Mouse (Mus musculus): ENCODE results near the gene Gm2663. TPM values are rescaled to one million over a fixed set of nuclear protein-coding genes. Genes with fewer than 3 reads are reported as not detected.
"Not testable (repeated sequence)": the region's sequence is repeated elsewhere in the genome, so short reads cannot be mapped to it uniquely, and the experiment has no call there.

The Gm2663 gene
- polyA plus RNA-seq, 1 experiment from 2014 or later: not detected

DNA sequence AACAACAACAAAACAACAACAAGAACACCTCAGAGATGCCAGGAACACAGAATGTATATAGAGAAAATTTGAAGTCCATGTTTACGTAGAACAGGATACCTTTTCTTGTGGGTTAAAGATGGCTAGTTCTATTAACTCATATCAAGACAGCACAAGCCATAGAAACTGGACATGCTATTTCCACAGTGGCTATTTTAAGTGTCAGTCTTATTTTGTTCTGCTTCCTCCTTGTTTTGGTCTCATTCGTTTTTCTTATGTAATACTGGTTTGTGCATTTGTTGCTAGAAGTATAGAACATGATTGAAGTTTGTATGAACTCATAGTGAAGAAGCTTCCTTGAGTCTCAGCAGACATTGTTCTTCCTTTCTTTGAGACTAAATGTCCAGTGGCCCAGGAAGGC is 19.9 kb upstream of the Gm2663 start:
- Histone ChIP-seq H3K4me2 (no peak overlapping the region), H3K36me3 (no peaks in the 10 kb centered on the region)
- no peak for ATAC-seq (ENCODE audit: low FRiP score)

DNA sequence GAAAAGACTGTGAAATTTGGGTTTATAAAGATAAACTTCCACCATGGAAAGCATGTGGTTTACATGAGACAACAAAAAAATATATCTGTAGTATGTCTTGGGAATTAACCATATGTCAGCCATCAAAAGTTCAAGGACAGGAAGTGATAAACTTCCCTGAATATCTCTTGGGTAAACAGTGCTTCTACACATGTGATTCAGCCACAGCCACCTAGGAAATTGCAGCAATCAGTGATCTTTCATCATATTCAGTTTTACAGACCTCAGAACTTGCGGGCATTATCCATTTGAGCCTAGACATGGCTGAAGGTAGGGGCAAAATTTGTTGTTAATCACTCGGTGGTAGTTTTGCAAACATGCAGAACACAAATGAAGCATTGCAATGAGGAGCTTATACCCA is 19.4 kb upstream of the Gm2663 start:
- Histone ChIP-seq H3K4me3 (no peak overlapping the region), H3K9me3 (no peaks in the 10 kb centered on the region), H3K4me1 (replicated peaks) (no peaks in the 10 kb centered on the region), H3K9ac (no peak overlapping the region), H3K27ac (no peak overlapping the region), H3K4me2 (no peak overlapping the region), H3K36me3 (no peaks in the 10 kb centered on the region), H3K27me3 (no peaks in the 10 kb centered on the region)
- WGBS: 85% methylated on average over 2 of the region's 2 CpGs
- no peak for ATAC-seq (ENCODE audit: low FRiP score)

More for the DNA sequence above, 19.9 kb upstream of the Gm2663 start:
- H3K27ac ChIP-seq: no peak overlapping the region
- H3K9ac ChIP-seq: no peak overlapping the region
- H3K9me3 ChIP-seq: no peaks in the 10 kb centered on the region
- 89% methylated on average over 2 of the region's 2 CpGs for WGBS
- H3K27me3 ChIP-seq: no peaks in the 10 kb centered on the region
- no peaks in the 10 kb centered on the region for H3K4me1 ChIP-seq (replicated peaks)
- H3K4me3 ChIP-seq: no peak overlapping the region

DNA sequence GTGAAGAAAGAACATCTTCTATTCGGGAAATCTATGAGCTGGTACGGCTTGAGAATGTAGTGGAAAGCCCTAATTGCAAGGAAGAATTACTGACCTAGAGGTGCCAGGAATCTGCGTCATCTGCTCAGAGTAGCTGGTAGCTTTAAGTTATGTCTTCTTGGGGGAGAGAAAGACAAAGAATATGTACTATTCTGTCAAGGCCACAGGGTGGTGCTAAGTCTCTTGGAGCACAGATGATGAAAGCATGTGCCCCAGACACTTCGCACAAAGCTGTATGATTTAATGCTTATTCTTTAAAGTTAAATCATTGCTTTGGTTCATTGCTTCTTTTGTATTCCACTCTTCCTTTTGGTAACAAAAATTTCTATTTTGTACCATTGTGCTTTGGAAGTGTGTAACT is 15.8 kb upstream of the Gm2663 start:
- no peak for ATAC-seq (ENCODE audit: low FRiP score)
- no peaks in the 10 kb centered on the region for H3K36me3 ChIP-seq
- 71% methylated on average over 4 of the region's 4 CpGs for WGBS

DNA sequence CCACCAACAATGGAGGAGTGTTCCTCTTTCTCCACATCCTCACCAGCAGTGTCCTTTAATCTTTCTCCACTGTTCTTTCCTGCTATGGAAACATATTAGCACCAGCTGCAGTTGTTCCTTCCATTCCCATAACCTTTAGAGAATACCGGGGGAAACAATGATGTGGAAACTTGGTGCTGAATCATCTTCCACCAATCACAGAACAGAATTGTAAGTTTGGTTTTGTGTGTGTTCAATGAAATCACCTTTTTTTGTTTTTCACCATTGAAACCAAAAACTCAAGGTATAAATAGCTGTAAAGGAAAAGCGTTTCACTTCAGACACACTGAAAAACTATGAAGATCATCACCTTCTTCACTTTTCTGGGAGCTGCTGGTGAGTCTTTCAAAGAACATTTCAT is 34.8 kb downstream of the Gm2663 start, which contains the start of gene 1810009J06Rik:
TSS of gene 1810009J06Rik (plus strand) at position 301 of the 400 bp plus-strand sequence.
- not testable (repeated sequence) for H3K9me3 ChIP-seq; H3K4me2 ChIP-seq; H3K9ac ChIP-seq; H3K27me3 ChIP-seq; H3K4me3 ChIP-seq; H3K27ac ChIP-seq; ATAC-seq (ENCODE audit: low FRiP score); H3K36me3 ChIP-seq; H3K4me1 ChIP-seq (replicated peaks)
- 90% methylated on average over 2 of the region's 2 CpGs for WGBS

More for the DNA sequence above, 15.8 kb upstream of the Gm2663 start:
- Histone ChIP-seq H3K27me3 (no peaks in the 10 kb centered on the region), H3K9ac (no peak overlapping the region), H3K4me1 (replicated peaks) (no peaks in the 10 kb centered on the region), H3K4me3 (no peak overlapping the region), H3K4me2 (no peak overlapping the region), H3K27ac (no peak overlapping the region), H3K9me3 (no peaks in the 10 kb centered on the region)

- no peak overlapping the region for H3K4me3 ChIP-seq
- H3K4me1 ChIP-seq (replicated peaks): no peaks in the 10 kb centered on the region
- no peak for ATAC-seq (ENCODE audit: low FRiP score)
- no peaks in the 10 kb centered on the region for H3K36me3 ChIP-seq
- no peaks in the 10 kb centered on the region for H3K27me3 ChIP-seq
- no peak overlapping the region for H3K9ac ChIP-seq
- WGBS: 65% methylated on average over 2 of the region's 2 CpGs
- H3K27ac ChIP-seq: no peak overlapping the region
- H3K4me2 ChIP-seq: no peak overlapping the region
- H3K9me3 ChIP-seq: no peaks in the 10 kb centered on the region; the same call in 1 of the 2 replicates
These were observed 45.6 kb downstream of the Gm2663 start for GRCm38 (mm10) chr6:40953716-40954115.

DNA sequence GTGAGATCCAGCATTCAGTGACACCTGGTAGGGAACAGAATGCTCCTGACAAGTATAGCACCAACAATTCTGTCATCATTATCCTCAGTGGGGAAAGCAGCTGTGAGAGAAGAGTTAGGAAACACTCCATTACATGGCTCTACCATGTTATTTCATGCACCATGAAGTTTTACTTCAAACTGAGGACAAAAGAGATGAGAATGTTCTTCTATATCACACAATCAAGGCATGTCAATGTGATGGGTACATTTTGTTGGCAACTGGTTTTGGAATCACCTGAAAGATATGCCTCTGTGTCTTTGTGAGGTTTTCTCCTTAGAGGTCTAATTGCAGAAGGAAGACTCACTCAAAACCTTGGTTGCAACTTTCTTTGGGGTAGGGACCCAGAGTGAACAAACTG is 47.5 kb downstream of the Gm2663 start, which contains the start of gene Gm4744:
TSS of gene Gm4744 (minus strand) at position 101 of the 400 bp plus-strand sequence.
- ATAC-seq (ENCODE audit: low FRiP score): no peak
- no peaks in the 10 kb centered on the region for H3K9me3 ChIP-seq

More for the DNA sequence above, 47.5 kb downstream of the Gm2663 start, which contains the start of gene Gm4744:
- no peaks in the 10 kb centered on the region for H3K4me1 ChIP-seq (replicated peaks)
- no peak within 1 kb of the TSS for H3K4me3 ChIP-seq
- no peak within 1 kb of the TSS for H3K27ac ChIP-seq
- no peak within 1 kb of the TSS for H3K9ac ChIP-seq
- no peaks in the 10 kb centered on the region for H3K36me3 ChIP-seq
- H3K4me2 ChIP-seq: no peak within 1 kb of the TSS
- H3K27me3 ChIP-seq: no peaks in the 10 kb centered on the region

Other genes with a start within 250 kb of the Gm2663 start
- gene Moxd2, start 112.0 kb downstream of the Gm2663 start, polyA plus RNA-seq (2015; fragmentation: Nextera tagmentation; extraction: Ambion mirVana): not detected in 2 replicates
- not detected in 2 replicates for gene Prss58, start 99.1 kb downstream of the Gm2663 start, polyA plus RNA-seq (2015; fragmentation: Nextera tagmentation; extraction: Ambion mirVana)
- gene 1700074P13Rik, start 58.9 kb downstream of the Gm2663 start, polyA plus RNA-seq (2015; fragmentation: Nextera tagmentation; extraction: Ambion mirVana): not detected in 2 replicates
- gene Gm4744, start 47.6 kb downstream of the Gm2663 start, polyA plus RNA-seq (2015; fragmentation: Nextera tagmentation; extraction: Ambion mirVana): not detected in 2 replicates
- not detected in 2 replicates for gene 1810009J06Rik, start 34.7 kb downstream of the Gm2663 start, polyA plus RNA-seq (2015; fragmentation: Nextera tagmentation; extraction: Ambion mirVana)
- not detected in 2 replicates for gene 2210010C04Rik, start 36.0 kb upstream of the Gm2663 start, polyA plus RNA-seq (2015; fragmentation: Nextera tagmentation; extraction: Ambion mirVana)